Mouse (Mus musculus) large intestine, adult 2 months (tissue): ENCODE measurements around the gene Nr2f6. TPM values are rescaled to one million over a fixed set of nuclear protein-coding genes. Genes with fewer than 3 reads are reported as not detected.

Experiments used
- DNase-seq: peaks from one replicate; pipeline ENCODE4 v3.0.0-alpha.2; 2012; ENCODE audit warnings: low read depth, low spot score
- WGBS: fragments of 180-500 bp; shearing (Covaris S2); methylation state at CpG from one replicate; pipeline ENCODE4 v1.1.7; 2018; 5-methylcytosine and 5-hydroxymethylcytosine counted together
- polyA plus RNA-seq: library from polyadenylated mRNA; depleted of rRNA; stranded (reverse); fragments of >200 nt; gene quantifications from 2 replicates; pipeline ENCODE4 v1.2.3, GENCODE M21; 2012

Nr2f6 gene
- polyA plus RNA-seq, 1 experiment: 118 TPM

DNA sequence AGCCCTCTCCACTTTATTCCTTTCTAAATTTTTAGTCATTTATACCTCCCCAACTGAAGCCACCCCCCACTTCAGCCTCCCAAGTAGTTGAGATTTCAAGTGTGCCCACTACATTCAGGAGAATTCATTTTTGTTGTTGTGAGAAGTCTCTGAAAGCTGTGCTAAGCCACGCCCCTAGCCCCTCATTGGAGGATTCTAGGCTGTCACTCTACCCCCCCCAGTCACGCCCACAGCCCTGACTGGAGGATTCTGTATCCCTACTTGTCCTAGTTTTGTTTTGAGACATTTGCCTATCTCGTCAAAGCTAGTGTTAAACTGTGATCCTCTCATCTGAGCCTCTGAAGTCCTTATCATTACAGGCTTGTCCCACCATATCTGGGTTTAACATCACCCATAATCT lies 11.1 kb upstream of the Nr2f6 start:
- WGBS: 37% methylated on average over 3 of the region's 3 CpGs
- no peak for DNase-seq

DNA sequence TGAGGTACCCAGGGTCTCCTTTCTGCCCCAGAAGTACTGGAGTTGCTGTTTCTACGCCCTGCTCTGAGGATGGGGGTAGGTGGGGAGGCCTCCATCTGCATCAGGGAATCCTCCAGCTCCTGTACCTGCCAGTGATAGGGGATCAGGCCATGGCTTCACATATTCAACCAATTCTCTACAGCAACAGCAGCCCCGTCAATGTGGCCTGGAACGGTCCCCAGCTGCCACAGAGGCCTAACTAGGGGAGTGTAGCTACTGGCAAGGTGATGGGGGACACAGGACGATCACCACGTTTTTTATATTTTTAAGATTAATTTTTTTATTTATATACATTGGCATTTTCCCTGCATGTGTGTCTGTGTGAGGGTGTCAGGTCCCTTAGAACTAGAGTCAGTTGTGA lies 10.6 kb upstream of the Nr2f6 start:
- DNase-seq: no peak
- WGBS: 83% methylated on average over 5 of the region's 5 CpGs

GRCm38 (mm10) chr8:71391696-71392095 lies 9.9 kb upstream of the Nr2f6 start:
- no peak for DNase-seq
- 92% methylated on average over 2 of the region's 2 CpGs for WGBS

- no peak for DNase-seq
- WGBS: 13% methylated on average over 1 of the region's 1 CpGs
Measured at GRCm38 (mm10) chr8:71388267-71388666, 6.5 kb upstream of the Nr2f6 start.

DNA sequence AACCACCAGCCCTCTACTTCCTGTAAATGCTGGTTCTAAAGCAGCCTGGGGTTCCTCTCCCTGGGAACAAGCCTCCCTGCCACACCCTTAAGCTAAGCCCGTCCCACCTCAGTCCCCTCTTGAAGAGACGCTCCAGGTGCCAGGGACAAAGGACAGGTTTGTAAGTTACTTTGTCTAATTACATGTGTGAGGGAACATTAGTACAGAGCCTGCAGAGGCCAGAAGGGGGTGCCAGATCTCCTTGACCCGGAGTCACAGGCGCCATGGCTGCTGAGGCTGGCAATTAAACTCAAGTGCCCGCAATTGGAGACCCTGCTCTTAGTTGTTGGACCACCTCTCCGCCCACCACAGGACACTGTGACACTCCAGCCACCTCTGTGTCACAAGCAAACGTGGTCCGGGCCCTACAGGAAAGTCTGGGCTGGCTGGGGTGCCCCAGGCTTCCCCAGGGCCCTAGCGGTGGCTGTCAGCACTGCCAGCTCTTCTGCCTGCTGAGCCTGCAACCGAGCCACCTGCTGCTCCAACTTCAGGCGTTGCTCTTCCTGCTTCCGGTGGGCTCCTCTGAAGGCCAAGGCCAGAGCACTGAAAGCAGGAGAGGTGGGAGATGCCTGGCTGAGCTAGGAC lies 3.6 kb upstream of the Nr2f6 start:
- WGBS: 79% methylated on average over 12 of the region's 12 CpGs
- no peak for DNase-seq

GRCm38 (mm10) chr8:71383860-71384259 lies 2.1 kb upstream of the Nr2f6 start:
- DNase-seq: no peak
- WGBS: 29% methylated on average over 3 of the region's 3 CpGs

DNA sequence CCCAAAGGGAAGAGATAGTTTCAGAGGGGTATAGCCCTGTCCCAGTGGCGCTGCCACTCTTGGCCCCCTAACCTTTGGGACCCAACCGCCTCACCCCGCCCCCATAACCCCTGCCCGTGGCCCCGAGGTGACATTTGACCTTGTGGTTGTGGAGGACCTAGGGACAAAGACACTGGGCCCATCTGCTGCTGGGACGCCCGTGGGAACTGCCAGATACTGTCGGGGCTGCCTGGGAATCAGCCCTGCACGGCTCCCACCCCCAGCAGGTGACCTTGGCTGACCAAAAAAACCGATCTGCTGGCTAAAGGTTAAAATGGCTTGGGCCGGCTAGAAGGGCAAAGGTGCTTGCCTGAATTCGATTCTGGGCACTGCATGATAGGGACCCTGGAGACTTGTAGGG lies 1.6 kb upstream of the Nr2f6 start:
- 32% methylated on average over 12 of the region's 12 CpGs for WGBS
- DNase-seq: no peak

DNA sequence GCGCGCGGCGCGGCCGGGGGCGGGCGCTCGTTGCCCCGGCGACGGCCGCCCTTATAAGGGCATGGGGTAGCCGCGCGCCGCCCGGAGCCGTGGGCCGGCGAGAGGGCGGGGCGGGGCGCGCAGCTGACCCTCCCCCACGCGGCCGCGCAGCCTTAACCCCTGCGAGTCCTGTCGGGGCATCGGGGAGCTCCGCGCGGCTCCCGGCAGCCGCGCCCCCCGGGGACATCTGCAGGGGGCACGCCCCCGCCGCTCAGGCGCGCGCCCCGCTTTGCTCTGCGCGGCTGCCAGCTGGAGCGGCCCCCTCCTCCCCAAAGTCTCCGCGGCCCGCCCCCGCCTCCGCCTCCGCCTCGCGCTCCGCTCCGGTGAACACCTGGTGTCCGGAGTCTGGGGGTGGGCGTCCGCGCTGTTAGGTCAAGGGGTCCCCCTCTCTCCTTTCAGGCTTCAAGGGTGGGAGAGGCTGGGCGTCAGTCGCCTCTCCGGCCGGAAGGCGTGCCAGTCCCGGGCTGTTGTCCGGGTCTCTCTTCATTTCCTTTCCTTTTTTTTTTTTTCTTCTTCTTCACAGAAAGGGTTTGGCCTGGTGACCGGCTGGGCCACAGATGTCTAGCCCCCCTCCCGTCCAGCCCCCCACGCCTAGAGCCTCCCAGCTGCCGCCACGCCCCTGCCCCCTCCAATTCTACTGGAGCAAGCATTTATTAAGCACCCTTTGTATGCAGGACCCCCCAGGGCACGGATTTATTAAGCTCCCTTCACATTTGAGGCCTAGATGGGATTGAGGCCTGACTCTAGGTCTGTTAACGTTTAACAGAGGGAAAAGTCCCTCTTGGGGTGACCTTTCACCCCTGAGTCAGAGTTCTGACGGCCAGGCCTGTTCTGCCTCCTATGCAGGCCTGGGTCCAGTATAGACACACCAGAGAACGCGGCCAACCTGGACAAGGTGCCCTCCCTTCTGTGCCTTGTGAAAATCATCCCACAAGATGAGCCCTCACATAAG lies 506 bp upstream of the Nr2f6 start:
- no peak for DNase-seq
- WGBS: under 1% methylated on average over 75 of the region's 80 CpGs

DNA sequence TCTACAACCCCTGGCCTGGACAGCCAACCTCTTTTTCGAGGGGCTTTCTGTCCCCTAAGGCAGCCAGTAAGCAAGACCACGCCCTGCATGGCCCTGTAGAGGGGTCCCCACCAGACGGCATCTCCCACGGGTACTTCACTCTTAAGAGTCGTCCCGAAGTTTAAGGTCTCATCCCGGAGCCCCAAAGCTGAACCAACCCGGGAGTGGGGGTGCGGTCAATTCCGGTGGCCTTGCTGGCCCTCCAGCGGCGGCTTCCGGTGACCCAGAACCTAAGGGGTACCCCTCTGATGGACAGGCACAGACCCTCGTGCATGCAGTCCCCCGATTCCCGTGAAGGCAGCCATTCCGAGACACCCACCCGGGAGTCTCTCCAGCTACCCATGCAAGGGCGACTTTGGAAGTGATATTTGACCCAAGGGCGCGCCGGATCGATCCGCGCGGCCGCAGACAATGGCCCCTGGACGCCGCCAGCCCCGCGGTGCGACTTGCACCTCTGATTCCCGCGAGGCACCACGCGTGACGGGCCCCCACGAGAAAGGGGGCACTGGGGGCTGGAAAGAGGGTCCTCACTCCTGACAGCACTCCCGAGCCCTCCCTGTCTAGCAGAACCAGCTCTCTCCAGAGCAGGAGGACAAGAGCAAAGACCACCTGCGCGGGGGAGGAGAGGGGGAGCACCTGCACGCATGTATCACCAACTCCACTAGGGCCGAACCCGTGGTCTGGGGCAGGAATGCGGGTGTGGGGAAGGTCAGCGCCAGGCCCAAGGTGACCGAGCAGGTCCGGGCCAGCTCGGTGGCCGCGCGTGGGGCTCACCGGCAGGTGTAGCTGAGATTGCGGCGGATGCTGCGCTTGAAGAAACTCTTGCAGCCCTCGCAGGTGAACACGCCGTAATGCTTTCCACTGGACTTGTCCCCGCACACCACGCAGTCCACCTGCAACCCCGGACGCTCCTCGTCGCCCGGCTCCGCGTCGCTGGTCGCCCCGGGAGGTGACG lies 1.3 kb downstream of the Nr2f6 start:
- WGBS: under 1% methylated on average over 72 of the region's 72 CpGs
- DNase-seq: no peak

- WGBS: 42% methylated on average over 3 of the region's 3 CpGs
- no peak for DNase-seq
Measured at GRCm38 (mm10) chr8:71379512-71380075, 2.2 kb downstream of the Nr2f6 start.

GRCm38 (mm10) chr8:71379008-71379407 lies 2.8 kb downstream of the Nr2f6 start:
- no peak for DNase-seq
- 80% methylated on average over 4 of the region's 4 CpGs for WGBS

DNA sequence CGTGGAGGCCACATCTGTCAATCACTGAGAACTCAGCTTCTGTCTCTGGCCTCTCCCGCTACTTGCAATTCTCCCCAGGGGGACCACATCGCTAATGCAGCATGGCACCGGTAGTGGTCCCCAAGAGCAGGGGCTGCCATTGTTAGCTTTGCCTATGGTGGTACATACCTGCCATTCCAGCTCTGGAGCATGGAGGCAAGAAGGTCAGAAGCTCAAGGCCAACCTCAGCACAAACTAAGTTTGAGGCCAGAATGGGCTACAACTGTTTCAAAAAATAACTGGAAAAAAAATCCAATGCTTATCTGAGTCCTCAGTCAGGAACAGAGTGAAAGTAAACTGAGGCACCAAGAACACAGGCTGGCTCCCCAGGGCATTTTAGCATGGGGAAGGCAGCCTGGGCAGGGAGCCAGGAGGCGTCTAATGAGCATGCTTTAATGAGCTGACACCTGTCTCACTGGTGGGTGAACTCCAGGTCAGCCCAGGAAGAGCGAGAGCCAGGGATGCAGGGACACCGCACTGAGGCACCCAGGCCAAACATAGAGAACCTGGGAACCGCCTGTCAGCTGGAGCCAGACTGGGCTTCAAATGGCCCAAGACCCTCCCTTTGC lies 5.2 kb downstream of the Nr2f6 start:
- 49% methylated on average over 8 of the region's 8 CpGs for WGBS
- DNase-seq: no peak

GRCm38 (mm10) chr8:71375581-71376422 lies 6.0 kb downstream of the Nr2f6 start:
- DNase-seq: peak; percentile 87
- 13% methylated on average over 74 of the region's 74 CpGs for WGBS

GRCm38 (mm10) chr8:71374616-71375206 lies 7.0 kb downstream of the Nr2f6 start:
- DNase-seq: no peak
- WGBS: 77% methylated on average over 17 of the region's 17 CpGs

DNA sequence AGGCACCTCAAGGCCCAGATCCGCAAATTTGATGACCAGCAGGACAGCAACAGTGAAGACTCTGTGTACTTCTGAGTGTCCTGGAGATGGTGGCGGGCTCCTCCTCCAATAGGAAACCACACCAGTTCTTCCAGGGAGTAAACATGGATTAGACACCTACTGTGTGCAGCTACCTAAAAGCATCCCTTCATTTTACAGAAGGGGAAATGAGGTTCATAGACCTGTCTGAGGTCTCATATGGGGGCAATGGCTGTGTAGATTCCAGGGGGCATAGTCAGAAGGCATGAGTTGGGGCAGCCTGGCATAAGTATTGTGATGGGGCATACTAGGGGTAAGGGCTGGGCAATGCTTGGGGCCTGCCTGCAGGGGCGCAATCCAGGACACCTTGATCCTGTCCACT lies 8.8 kb downstream of the Nr2f6 start:
- WGBS: 90% methylated on average over 3 of the region's 3 CpGs
- no peak for DNase-seq

- DNase-seq: no peak
- 88% methylated on average over 12 of the region's 12 CpGs for WGBS
Measured at GRCm38 (mm10) chr8:71372427-71372826, 9.3 kb downstream of the Nr2f6 start.

DNA sequence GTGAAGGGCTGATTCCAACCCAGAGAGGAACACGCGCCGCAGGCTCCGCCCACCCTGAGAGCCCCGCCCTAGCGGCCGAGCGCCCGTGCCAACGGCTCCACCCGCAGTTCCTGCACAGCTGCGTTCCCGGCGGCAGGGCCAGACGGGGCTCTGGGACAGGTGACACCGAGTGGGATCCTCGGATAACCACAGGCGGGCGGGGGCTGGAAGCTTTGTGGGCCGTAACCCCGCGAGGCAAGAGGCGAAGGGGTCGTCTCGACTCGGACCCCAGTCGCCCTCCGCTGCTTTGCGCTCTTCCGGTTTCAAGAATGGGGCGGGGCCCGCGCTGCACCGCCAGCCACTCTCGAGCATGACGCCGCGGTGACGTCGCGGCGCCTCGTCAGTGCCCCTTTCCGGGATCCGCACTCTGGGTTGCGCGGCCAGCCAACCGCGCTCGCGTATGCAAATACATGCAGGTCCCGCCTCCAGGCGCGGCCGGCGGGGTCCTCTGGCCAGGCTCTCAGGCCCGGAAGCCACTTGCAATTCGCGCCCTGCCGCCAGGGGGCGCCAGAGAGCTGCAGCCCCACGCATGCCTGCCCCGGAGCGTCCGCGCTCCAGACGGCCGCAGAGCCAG lies 10.4 kb downstream of the Nr2f6 start, which contains the start of gene Ocel1:
Gene Ocel1, plus strand, starts transcription at position 63 of the 613 bp plus-strand sequence.
- peak; percentile 89 for DNase-seq
- WGBS: under 1% methylated on average over 63 of the region's 68 CpGs
